Mouse (Mus musculus) R1 (cell line): ENCODE measurements around the gene Ing5.

Source experiments
- DNase-seq: peaks from one replicate; pipeline ENCODE4 v3.0.0-alpha.2; 2018; ENCODE audit warnings: low read depth, low spot score

Gene Ing5

DNA sequence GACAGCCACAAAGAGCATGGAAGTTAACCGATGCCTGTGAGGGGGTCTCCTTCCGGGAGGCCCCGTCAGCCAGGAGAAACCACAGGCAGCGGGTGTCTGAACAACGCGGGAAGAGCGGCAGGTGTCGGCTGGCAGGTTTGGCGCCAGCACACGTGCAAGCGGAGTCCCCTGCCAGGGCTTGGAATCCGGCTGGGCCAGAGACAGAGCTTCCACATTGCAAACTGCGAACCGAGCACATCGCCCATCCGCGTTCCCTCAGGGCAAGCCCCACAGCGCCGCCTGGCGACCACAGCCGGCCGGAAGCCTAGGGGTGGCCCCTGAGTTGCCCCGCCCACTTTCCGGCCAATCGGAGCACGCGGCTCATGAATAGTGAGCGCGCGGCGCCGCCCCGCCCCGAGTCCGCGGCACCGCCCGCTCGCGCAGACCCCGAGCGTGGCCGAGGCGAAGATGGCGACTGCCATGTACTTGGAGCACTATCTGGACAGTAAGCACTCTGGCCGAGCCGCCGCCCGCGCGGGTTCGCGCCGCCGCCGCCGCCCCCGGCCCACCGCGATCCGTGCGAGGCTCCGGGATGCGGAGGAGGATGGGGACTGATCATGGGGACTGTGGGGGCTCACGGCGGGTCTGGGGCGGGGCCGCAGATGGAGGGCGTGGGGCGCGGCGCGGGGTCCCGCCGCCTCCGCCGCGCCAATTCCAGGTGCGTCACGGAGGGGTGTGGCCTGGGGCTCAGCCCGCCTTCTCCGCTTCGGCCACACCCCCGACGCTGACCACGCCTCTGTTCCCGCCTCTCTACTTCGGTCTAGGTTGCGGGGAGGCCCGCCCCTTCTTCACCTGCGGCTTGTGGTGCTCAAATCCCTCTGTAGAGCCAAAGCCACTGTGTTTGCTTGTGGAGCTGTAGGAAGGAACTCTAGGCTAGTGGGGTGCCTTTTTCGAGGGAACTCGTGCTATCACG is at the start of gene Ing5:
Gene Ing5 (plus strand): TSS at position 410 of the 952 bp plus-strand sequence.
- peak; percentile 96 for DNase-seq

DNA sequence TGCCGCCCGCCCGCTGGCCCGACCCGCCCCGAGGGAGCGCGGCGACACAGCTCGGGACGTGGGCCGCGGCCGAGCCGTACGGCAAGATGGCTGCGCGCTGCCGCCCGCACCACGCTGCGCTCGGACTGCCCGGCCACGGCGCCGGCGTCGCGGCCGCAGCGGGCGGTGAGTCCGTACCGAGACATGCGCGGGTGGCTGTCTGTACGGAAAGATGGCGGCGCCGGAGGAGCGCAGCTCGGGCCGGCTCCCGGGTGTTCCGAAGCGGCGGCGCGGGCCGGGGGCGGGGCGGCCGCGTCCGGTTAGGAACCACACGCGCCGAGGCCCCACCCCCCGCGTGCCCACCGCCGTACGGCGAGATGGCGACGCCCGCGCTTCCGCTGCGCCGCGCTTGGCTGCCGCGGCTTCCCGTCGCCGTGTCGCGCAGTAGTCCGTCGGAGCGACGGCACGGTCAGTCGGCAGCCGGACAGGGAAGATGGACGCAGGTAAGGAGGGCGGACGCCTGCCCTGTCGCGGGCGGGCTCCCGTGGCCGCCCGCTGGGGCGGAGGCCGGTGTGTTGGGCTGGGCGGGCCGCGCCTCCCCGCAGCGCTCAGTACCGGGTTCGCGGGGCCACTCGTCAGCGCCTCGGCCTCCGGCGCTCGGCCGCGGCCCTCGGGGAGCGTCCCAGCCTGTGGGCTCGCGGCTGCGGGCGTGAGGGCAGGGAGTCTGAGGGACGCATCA is 49.0 kb upstream of the Ing5 start, which contains the start of gene Thap4:
Gene Thap4 (minus strand): TSS at position 292 of the 718 bp plus-strand sequence.
- DNase-seq: peak; percentile 52

DNA sequence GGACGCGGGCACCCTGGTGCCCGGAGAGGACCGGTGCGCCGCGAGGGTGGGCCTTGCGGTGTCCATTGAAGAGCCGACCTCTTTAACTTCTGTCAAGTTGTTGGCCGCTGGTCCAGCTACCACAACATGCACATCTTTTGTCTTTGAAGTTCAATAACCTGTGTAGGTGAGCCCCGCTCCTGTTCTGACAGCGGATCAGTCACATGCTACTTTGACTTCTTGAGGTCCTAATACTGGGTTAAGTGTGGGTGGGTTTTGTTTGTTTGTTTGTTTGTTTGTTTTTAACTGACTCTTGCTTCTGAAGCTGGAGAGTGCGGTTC is 48.5 kb upstream of the Ing5 start:
- DNase-seq: peak; percentile 66

DNA sequence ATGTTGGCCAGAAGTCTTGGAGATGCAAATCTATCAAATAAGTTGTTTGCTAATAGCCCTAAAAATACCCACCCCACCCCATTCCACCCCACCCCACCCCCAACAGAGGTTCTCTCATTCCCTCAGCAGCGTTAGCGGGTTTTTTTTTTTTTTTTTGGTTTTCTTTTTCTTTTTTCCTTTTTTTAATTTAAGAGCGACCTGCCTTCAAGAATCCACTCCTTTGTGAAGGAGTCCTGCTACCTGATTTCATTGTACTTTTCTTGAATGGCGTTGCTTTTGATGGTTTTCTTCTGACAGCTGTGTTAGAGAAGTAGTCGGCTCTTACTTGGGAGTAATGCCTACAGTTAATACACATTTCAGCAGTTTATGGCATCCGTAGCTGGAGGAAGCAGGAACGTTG is 48.1 kb upstream of the Ing5 start:
- no peak for DNase-seq

DNA sequence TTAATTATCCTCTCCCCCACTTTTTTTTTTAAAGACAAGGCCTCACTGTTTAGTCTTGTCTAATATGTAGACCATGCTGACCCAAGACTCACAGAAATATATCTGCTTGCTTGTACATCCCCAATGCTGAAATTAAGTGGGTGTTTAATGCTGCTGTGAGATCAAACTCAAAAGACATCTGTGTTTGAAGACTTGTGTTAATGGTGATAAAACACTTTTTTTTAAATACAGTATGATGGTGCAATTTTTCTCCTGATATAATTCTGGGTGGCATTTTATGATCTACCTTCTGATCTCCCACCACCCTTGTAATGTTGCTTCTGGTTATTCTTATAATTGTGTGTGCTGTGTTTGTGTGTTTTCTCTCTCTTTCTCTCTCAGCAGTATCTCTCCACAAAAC is 47.6 kb upstream of the Ing5 start:
- DNase-seq: no peak

DNA sequence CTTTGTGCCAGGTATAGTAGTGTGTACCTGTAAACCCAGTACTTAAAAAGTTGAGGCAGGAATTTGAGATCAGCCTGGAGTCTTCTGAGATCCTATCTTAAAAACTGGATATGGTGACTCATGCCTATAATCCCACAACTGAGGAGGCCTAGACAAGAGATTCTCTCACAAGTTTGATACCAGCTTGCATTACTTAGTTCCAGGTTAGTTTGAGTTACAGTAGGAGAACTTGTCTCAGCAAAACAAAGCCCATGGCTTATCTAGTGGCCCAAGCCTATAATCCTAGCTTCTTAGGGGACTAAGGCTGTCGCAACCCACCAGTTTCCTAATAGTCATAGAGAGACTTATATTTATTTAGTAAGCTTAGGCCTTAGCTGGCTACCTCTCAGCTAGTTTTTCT is 43.7 kb upstream of the Ing5 start:
- DNase-seq: no peak

DNA sequence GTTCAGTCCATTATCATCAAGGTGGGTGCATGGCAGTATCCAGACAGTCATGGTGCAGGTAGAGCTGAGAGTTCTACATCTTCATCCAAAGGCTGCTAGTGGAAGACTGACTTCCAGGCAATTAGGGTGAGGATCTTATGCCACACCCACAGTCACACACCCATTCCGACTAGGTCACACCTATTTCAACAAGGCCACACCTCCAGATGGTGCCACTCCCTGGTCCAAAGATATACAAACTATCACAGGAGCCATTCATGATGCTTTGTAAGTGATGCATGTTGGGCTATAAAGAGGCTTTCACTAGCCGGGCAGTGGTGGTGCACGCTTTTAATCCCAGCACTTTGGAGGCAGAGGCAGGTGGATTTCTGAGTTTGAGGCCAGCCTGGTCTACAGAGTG is 40.2 kb upstream of the Ing5 start:
- peak; percentile 51 for DNase-seq

DNA sequence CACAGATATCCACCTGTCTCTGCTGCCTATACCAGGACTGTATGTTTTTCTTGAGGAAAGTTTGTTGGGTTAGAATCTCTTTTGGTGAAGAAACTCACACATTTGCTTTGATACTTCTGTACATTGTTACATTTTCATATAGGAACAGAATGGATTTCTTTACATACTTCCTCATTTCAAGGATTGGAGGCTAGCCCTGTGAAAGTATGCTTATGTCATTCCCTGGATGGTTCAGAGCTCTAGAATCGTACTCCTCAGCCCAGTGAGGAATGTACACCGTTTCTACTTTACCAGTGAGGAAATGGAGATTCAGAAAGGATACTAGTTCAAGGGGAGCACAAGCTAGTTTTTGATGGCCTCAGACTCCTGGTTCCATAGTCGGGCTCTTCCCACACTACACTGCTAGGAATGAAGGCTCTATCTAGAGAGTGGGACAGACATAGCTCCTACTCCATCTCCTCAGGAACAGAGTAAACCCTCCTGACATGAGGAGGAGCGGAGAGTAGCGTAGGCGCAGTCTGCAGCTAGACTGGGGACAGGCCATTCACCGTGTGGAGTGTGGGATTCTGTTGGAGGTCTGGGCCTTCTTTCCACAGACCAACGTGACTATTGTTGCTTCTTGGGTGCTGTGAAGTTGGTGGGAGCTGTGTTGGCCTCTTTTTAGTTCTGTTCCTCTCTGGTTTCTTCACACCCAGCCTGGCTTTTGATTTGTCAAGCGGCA is 38.7 kb upstream of the Ing5 start:
- no peak for DNase-seq

DNA sequence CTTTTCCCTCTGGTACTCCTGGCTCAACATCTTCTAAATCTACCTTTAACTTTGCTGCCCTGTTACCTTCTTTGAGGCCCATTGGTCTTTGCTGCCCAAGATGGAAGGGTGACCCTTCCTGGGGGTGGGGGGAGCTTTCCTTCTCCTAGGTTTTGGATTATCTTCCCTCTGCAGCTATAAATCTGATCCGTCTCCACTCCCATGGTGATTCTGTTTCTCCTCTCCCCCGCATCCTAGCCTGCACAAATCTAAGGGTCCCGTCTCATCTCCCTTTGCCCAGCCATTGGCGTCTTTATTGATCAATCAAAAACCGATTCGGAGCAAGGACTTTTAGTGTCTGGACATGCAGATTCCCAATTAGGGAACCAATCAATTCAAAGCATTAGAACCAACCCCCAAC is 36.2 kb upstream of the Ing5 start:
- no peak for DNase-seq

DNA sequence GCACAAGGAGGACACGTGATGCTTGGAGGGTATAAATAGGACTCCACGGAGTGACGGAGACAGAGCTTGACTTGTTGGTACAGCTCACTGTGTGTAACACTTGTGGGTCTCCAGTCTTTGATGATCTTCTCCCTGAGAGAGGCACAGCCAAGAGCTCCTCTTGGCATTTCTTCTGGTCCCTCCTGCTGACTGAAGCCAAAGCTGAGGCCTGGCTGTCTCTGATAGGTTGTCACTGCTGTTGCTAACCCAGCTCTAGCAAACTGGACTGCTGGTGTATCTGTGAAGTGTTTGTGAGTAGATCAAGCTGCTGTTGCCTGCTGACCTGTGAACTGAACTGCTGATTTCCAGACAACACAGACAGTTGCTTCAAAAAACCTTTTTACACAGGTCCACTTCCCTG is 33.9 kb upstream of the Ing5 start:
- no peak for DNase-seq

DNA sequence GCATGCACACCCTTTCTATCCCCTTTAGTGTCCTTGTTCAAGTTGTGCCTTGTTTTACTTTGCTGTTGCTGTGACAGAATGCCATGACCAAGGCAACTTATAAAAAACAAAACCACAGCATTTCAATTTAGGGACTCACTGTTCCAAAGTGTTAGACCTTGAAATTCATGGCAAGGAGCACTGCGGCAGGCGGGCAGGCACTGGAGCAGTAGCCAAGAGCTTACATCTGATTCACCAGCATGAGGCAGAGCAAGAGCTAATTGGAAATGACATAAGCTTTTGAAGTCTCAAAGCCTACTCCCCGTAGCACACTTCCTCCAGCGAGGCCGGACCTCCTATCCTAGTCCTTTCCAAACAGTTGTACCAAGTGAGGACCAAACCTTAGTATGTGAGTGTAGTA is 27.1 kb upstream of the Ing5 start:
- no peak for DNase-seq

DNA sequence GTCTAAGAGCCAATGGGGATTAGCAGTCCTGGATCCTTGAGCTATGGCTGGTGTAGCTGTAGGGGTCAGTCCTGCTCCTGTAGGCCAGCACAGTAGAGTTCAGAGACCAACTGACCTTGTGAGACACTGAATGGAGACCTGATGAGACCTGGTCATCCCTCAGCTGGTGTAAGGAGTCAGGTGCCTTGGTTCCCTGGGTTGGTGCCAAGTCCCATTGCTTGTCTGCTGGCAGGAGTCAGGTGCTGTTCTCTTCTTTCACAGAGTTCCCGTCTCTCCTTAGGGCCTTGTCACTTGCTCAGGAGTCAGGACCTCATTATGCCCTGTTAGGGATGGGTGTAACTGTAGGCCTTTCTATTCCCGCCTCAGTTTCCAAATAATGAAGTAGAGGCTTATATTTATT is 16.9 kb upstream of the Ing5 start:
- DNase-seq: no peak

DNA sequence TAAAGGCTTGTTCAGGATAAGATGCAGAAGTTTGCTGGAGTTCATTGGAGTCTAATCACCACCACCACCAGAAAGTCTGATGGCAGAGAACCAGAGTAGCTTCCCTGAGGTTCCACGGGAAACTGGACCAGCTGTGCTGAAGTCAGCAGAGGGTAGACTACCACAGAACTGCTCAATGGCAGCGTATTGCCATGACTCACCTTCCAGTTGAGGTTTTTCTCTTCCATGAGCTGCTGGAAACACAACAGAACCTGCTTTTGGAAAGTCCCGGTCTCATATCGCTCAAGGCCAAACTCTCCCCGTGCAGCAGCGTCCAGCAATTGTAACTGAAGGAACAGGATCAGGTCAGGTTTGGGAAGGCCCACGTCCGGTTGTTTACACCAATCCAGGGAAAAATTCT is 9.2 kb upstream of the Ing5 start:
- DNase-seq: no peak

DNA sequence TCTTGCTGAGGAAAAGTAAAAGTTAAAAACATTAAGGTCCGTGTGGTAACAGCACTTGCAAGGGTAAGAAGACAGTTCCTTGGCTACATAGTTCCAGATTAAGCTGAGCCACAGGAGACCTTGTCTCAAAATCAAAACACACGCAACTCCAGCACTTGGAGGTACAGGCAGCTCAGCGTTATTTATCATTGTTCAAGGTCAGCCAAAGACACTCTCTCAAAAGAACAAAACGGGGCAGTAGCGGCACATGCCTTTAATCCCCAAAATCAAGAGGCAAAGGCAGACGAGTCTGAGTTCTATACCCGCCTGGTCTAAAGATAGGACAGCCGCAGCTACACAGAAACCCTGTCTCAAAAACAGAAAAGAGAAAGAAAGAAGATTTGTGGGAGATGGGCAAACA is 7.9 kb upstream of the Ing5 start:
- DNase-seq: peak; percentile 21

DNA sequence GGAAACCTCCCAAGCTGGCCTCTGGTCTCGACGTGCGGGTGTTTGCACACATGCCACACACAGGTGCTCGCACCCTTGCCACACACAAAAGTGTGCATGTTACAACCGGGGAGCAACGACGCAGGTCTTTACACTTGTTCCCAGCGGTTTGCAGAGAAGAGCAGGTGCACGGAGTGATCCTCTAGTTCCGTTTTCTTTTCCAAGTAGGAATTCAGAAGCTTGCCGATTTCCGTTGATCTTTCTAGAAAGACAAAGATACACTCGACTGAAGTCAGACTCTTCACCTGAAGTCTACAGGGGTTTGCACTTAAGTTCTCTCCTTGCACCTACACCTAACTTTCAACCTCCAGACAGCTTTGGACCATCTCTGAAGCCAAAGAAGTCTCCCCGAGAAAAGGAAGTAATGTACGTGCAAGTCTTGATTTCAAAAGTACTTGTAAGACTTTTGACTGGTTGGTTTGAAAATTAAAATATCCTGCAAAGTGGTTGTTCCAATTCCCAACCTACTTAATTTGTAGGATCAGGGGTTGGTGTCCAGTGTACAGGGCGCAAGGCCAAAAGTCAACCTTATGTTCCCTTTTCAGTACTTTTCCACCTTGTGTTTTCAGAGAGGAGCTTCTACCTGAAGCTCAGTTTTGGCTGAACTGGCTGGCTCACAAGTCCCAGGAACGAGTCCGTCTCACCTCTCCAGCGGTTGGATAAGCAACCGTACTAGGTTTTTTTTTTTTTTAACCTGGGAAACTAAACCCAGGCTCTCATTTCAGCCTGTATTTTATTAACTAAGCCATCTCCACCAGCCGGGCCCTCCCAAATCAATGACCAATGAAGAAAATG is 2.9 kb upstream of the Ing5 start:
- DNase-seq: peak; percentile 10

DNA sequence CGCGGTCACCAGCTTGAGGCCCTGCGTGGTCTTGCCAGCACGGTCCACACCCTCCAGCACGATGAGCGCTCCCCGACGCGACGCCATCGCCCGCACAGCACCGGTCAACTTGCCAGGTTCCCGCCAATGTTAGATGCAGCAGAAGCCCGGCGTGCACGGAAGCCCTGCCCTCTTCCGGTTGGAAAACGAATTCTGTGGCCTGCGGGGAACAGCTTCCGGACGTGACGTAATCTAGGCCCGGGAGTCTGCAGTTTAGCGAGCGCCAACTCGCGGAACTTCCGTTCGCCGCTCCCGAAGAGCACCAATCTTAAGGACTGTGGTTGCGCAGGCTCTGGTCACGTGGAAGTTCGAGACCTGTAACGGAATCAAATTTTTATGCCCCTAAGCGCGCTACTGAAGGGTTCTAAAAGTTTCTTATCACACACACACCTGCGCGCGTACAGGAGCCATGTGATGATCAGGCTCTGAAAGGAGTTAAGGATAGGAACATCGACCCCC is 2.0 kb upstream of the Ing5 start, which contains the start of gene Dtymk:
Gene Dtymk (minus strand): TSS at position 194 of the 498 bp plus-strand sequence.
- peak; percentile 97 for DNase-seq

DNA sequence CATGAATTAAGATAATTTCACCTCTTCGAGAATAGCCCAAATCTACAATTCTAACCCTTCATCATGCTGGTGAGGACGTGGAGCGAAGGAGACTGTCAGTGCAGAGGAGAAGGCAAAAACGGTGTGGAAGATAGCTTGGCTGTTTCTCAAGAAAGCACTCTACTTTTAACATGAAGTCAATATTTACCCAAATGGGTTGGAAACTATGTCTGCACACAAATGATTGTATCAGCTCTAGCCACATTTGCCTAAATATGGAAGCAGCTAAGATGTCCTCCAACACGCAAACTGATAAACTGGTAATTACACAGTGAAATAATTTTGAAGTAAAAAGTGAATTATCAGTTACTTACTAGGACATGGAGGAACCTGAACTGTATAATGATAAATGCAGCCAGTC is 994 bp upstream of the Ing5 start:
- DNase-seq: no peak

DNA sequence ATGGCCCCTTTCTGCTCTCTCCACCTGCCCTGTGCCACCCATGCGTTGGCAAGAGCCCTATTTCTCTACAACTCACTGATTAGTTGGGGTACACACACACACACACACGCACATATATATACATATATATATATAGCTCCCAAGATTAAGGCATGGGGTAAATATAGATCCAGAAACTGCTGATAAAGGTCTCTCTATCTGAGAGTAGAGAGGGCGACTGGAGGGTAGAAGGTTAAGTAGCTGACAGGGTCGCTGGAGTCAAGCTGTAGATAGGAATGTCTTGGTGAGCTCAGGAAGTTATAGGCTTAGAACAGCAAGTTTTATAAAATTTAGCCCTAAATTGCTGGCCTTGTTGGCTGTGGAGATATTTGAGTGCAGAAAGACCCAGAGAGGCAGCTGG is 1.1 kb downstream of the Ing5 start:
- no peak for DNase-seq

DNA sequence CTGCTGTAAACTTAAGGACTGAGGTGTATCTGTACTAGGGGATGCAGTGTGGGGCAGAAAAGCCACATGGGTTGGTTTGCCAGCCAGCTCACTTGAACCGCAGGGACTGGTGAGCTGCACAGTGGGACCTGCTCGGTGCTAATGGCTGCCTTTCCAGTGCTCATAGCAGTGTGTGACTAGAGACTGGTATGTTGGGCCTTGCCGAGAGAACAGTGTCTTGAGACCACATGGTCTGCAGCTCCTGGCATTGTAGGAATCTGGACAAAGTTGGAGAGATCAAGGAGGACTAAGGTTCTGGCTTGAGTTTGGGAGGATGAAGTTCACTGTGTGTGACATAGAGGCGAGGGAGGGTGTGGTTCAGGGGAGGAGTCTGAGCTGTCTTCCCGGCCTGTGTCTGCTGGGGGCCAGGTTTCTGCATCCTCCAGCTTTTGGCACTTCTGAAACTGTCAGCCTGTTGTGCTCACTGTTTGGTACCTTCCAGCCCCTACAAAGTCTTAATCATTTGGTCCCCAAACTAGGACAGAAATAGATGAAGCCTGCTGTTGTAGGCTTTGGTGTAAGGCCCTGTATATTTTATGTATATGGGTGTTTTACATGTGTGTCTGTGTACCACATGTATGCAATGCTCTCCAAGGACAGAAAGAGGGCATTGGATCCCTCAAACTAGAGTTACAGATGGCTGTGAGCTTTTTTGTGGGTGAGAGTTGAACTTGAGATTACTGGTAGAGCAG is 1.6 kb downstream of the Ing5 start:
- DNase-seq: no peak

DNA sequence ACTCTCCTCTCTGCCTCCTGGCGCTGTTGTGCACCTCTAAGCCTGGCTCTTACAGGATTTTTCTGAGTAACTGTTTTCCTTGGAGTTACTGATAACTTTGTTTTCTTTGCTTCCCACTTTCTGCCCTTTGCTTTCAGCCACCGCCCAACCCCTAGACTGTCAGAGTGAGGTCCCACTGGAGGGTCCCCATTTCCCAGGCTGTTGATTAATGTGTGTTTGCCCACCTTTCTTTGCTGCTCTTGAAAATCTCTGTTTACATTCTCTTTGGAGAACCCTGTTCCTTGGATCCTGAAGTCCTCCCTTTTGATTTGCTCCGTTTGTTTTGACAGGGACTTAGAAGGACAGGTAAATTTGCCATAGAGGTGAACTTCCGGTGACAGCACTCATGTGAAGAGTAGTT is 5.1 kb downstream of the Ing5 start:
- no peak for DNase-seq
